Mouse (Mus musculus): Measurements from ENCODE around the gene Pdxp. TPM values are rescaled to one million over a fixed set of nuclear protein-coding genes. Genes with fewer than 3 reads are reported as not detected.

The Pdxp gene
- 32.6 and 33.8 TPM in 2 replicates for polyA plus RNA-seq (2014; fragmentation: Nextera tagmentation; extraction: Ambion mirVana)

DNA sequence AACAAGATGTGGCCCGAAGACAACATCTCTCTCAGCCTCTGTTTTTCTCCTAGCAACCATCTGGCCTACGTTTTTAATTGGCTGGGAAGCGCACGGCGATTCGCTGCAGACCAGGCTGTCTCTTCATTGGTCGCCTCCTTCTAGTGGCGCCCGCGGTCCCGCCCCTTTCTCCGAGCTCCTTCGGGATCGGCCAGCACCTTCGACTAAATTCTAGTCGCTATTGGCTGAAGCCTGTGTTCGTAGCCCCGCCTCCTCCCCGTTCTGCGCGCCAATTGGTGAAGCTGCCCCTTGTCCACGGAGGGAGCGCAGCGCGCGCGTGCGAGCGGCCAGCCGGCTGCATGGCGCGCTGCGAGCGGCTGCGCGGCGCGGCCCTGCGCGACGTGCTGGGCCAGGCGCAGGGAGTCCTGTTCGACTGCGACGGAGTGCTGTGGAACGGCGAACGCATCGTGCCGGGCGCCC is at the start of gene Pdxp:
Pdxp (plus strand) TSS at position 288 of the 459 bp plus-strand sequence.
- DNase-seq (ENCODE audit: low spot score, missing footprints): peak; percentile 99
- peak within 1 kb of the TSS; percentile 60 for H3K4me3 ChIP-seq (ENCODE audit: low read depth, low read length)
- peak; percentile 94 for ATAC-seq (ENCODE audit: low FRiP score)
- H3K36me3 ChIP-seq (ENCODE audit: control insufficient read depth, insufficient read depth, low read length): peaks cover 4% of the 10 kb centered on the region; the same call in 1 of the 2 replicates
- H3K27me3 ChIP-seq (ENCODE audit: control insufficient read depth, insufficient read depth, low read length): no peaks in the 10 kb centered on the region
- peaks cover 23% of the 10 kb centered on the region for H3K4me1 ChIP-seq (ENCODE audit: control insufficient read depth, insufficient read depth, low read length)
- H3K27ac ChIP-seq (ENCODE audit: low read depth, low read length): peak within 1 kb of the TSS; percentile 84
- H3K4me2 ChIP-seq: peak within 1 kb of the TSS; percentile 90
- H3K9ac ChIP-seq (ENCODE audit: low read length): peak within 1 kb of the TSS; percentile 70
- WGBS: under 1% methylated on average over 51 of the region's 51 CpGs
- H3K9me3 ChIP-seq (ENCODE audit: control insufficient read depth, low read length): no peaks in the 10 kb centered on the region

DNA sequence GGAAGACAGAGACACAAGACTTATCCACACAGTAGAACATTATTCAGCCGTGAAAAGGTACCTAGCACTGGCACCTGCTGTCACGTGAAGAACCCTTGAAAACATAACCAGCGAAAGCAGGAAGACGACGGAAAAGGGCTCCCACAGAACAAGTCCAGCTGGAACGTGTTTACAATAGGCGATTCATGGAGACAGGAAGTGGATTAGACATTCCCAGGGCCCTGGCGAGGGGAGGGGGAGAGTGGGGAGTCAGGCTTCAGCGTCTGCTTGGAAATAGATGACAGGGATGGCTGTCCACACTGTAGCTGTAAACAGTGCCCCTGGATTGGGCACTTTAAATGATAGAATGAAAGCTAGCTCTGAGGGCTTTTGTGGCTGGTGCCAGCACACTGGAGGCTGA is 45.3 kb upstream of the Pdxp start:
- ATAC-seq (ENCODE audit: low FRiP score) (peak; percentile 42; the same call in 1 of the 2 replicates), DNase-seq (ENCODE audit: low spot score, missing footprints) (peak; percentile 88)
- no peak overlapping the region for H3K4me2 ChIP-seq
- H3K4me3 ChIP-seq (ENCODE audit: low read depth, low read length): no peak overlapping the region
- H3K4me1 ChIP-seq (ENCODE audit: control insufficient read depth, insufficient read depth, low read length): peaks cover 8% of the 10 kb centered on the region; the same call in 1 of the 2 replicates
- H3K27ac ChIP-seq (ENCODE audit: low read depth, low read length): peak overlapping the region; percentile 7
- no peak overlapping the region for H3K9ac ChIP-seq (ENCODE audit: low read length)
- WGBS: 38% methylated on average over 9 of the region's 9 CpGs
- no peaks in the 10 kb centered on the region for H3K27me3 ChIP-seq (ENCODE audit: control insufficient read depth, insufficient read depth, low read length)
- H3K9me3 ChIP-seq (ENCODE audit: control insufficient read depth, low read length): no peaks in the 10 kb centered on the region
- H3K36me3 ChIP-seq (ENCODE audit: control insufficient read depth, insufficient read depth, low read length): no peaks in the 10 kb centered on the region

DNA sequence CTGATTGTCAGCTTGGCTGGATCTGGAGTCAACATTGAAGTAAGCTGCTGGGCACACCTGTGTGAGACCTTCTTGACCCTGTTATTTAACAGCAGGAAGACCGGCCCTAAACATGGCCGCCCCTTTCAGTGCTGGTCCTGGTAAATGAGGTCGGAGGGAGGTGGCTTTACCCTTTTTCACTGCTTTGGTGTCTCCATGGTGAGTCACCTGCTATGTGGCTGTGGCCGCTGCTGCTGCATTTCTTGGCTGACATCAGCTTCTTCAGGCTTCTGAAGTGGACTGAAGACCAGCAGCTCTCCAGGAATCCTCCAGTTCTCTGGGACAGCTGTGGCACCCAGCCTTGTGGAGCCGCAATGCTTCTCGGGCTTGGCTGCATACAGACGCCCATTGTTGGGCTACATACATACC is 44.9 kb upstream of the Pdxp start:
- no peak for DNase-seq (ENCODE audit: low spot score, missing footprints)
- Histone ChIP-seq H3K4me2 (no peak overlapping the region), H3K27me3 (ENCODE audit: control insufficient read depth, insufficient read depth, low read length) (no peaks in the 10 kb centered on the region), H3K36me3 (ENCODE audit: control insufficient read depth, insufficient read depth, low read length) (no peaks in the 10 kb centered on the region), H3K4me1 (ENCODE audit: control insufficient read depth, insufficient read depth, low read length) (peaks cover 8% of the 10 kb centered on the region; the same call in 1 of the 2 replicates), H3K4me3 (ENCODE audit: low read depth, low read length) (no peak overlapping the region), H3K9me3 (ENCODE audit: control insufficient read depth, low read length) (no peaks in the 10 kb centered on the region), H3K27ac (ENCODE audit: low read depth, low read length) (peak overlapping the region; percentile 7), H3K9ac (ENCODE audit: low read length) (no peak overlapping the region)
- WGBS: 56% methylated on average over 7 of the region's 7 CpGs
- ATAC-seq (ENCODE audit: low FRiP score): peak; percentile 44; the same call in 1 of the 2 replicates

DNA sequence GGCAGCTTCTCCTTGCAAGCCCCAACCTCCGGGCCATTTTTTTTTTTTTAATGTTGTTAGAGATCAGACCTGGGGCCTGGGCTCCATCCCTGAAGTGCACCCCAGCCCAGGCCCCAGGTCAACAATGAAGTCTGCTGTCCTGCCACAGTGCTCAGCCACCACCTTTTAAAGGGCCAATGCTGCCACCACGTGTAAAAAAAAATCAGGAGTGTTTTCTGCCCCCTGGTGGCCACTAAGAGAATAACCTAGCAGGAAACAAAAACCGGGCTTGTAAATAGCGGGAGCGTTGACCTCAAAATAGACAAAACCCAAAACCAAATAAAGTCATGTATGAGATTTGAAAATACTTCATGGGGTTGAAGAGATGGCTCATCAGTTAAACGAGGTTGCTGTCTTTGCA is 43.9 kb upstream of the Pdxp start:
- peaks cover 10% of the 10 kb centered on the region; the same call in 1 of the 2 replicates for H3K4me1 ChIP-seq (ENCODE audit: control insufficient read depth, insufficient read depth, low read length)
- H3K4me2 ChIP-seq: no peak overlapping the region
- no peak overlapping the region for H3K27ac ChIP-seq (ENCODE audit: low read depth, low read length)
- H3K27me3 ChIP-seq (ENCODE audit: control insufficient read depth, insufficient read depth, low read length): no peaks in the 10 kb centered on the region
- no peak overlapping the region for H3K9ac ChIP-seq (ENCODE audit: low read length)
- H3K9me3 ChIP-seq (ENCODE audit: control insufficient read depth, low read length): no peaks in the 10 kb centered on the region
- ATAC-seq (ENCODE audit: low FRiP score) (no peak), DNase-seq (ENCODE audit: low spot score, missing footprints) (peak; percentile 86)
- H3K36me3 ChIP-seq (ENCODE audit: control insufficient read depth, insufficient read depth, low read length): no peaks in the 10 kb centered on the region
- WGBS: 26% methylated on average over 6 of the region's 6 CpGs
- no peak overlapping the region for H3K4me3 ChIP-seq (ENCODE audit: low read depth, low read length)

DNA sequence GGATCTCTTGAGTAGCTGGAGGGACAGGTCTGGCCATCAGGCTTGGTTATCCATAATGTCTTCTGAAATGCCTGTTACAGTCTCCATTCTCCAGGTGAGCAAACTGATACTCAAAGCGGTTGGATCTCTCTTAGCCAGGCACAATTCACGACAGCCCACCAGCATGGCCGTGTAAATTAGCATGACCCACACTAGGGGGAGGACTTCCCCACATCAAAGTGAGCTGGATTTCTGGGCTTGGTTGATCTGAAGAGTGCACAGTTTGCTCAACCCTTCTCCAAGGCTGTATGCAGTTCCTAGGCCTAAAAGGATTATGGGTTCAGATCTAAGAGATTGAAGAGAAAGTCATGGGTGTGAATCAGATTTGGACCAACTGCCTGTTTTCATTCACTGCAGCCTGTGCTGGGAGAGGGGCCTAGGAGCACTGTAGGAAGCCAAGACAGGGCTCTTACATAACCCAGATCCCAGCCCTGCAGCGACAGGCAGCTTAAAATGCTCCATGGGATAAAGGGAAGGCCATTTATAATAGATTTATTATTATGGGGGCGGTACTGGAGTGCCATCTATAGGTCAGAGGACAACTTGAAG is 41.6 kb upstream of the Pdxp start:
- DNase-seq (ENCODE audit: low spot score, missing footprints) (no peak), ATAC-seq (ENCODE audit: low FRiP score) (no peak)
- no peak overlapping the region for H3K27ac ChIP-seq (ENCODE audit: low read depth, low read length)
- peaks cover 19% of the 10 kb centered on the region for H3K4me1 ChIP-seq (ENCODE audit: control insufficient read depth, insufficient read depth, low read length)
- H3K4me2 ChIP-seq: no peak overlapping the region
- no peaks in the 10 kb centered on the region for H3K27me3 ChIP-seq (ENCODE audit: control insufficient read depth, insufficient read depth, low read length)
- 52% methylated on average over 5 of the region's 5 CpGs for WGBS
- no peak overlapping the region for H3K9ac ChIP-seq (ENCODE audit: low read length)
- no peaks in the 10 kb centered on the region for H3K9me3 ChIP-seq (ENCODE audit: control insufficient read depth, low read length)
- H3K4me3 ChIP-seq (ENCODE audit: low read depth, low read length): no peak overlapping the region
- H3K36me3 ChIP-seq (ENCODE audit: control insufficient read depth, insufficient read depth, low read length): no peaks in the 10 kb centered on the region

DNA sequence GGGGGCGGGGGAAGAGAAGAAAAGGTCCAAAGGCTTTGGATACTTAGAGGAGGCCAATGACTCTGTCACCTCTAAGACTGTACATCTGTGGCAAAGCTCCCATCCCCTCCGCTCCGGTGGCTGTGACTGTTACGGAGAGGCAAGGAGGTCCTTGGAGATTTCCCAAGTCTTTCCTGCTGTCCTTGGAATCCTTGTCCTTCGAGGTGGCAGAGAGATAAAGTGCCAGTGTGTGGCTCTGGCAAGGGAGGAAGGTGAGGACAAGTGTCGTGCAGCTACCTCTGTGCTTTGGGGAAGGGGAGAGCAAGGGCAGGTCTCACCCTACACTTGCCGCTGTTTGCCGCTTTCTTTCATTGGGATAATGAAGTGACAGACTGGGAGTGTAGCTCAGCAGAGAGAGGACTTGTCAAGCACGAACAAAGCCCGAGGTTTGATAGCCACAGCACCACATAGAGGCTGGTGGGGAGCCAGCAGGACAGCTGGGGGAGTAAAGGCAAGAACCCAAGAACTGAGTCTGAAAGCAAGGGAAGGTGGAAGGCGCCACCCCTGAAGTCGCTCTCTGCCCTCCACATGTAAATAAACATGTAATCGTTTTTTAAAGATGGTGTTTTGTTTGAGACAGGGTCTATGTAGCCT is 39.8 kb upstream of the Pdxp start:
- DNase-seq (ENCODE audit: low spot score, missing footprints): no peak
- Histone ChIP-seq H3K36me3 (ENCODE audit: control insufficient read depth, insufficient read depth, low read length) (no peaks in the 10 kb centered on the region), H3K27ac (ENCODE audit: low read depth, low read length) (no peak overlapping the region), H3K4me1 (ENCODE audit: control insufficient read depth, insufficient read depth, low read length) (peaks cover 16% of the 10 kb centered on the region), H3K9me3 (ENCODE audit: control insufficient read depth, low read length) (no peaks in the 10 kb centered on the region), H3K9ac (ENCODE audit: low read length) (no peak overlapping the region), H3K27me3 (ENCODE audit: control insufficient read depth, insufficient read depth, low read length) (no peaks in the 10 kb centered on the region), H3K4me2 (no peak overlapping the region), H3K4me3 (ENCODE audit: low read depth, low read length) (no peak overlapping the region)
- no peak for ATAC-seq (ENCODE audit: low FRiP score)
- WGBS: 55% methylated on average over 13 of the region's 13 CpGs

DNA sequence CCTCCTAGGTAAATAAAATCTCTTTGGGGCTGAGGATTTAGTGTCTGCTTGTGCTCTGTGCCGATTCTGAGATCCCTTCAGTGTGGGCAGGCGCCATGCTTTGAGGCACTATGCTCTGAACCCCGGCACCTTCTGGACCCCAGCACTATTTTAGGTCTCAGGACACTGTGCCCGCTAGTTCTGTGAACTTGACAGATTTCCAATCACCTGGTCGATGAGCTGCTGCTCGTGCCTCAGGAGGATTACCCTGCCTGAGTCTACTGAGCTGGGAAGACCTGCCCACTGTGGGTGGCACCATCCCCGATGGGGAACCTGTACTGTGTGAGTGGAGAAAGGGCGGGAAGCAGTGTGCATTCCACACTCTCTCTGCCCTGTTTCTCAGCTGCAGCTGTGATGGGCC is 38.7 kb upstream of the Pdxp start:
- Histone ChIP-seq H3K4me3 (ENCODE audit: low read depth, low read length) (no peak overlapping the region), H3K4me1 (ENCODE audit: control insufficient read depth, insufficient read depth, low read length) (peaks cover 19% of the 10 kb centered on the region), H3K27me3 (ENCODE audit: control insufficient read depth, insufficient read depth, low read length) (no peaks in the 10 kb centered on the region), H3K27ac (ENCODE audit: low read depth, low read length) (no peak overlapping the region), H3K36me3 (ENCODE audit: control insufficient read depth, insufficient read depth, low read length) (no peaks in the 10 kb centered on the region), H3K9ac (ENCODE audit: low read length) (no peak overlapping the region), H3K9me3 (ENCODE audit: control insufficient read depth, low read length) (no peaks in the 10 kb centered on the region), H3K4me2 (no peak overlapping the region)
- 76% methylated on average over 8 of the region's 8 CpGs for WGBS
- DNase-seq (ENCODE audit: low spot score, missing footprints) (no peak), ATAC-seq (ENCODE audit: low FRiP score) (no peak)

DNA sequence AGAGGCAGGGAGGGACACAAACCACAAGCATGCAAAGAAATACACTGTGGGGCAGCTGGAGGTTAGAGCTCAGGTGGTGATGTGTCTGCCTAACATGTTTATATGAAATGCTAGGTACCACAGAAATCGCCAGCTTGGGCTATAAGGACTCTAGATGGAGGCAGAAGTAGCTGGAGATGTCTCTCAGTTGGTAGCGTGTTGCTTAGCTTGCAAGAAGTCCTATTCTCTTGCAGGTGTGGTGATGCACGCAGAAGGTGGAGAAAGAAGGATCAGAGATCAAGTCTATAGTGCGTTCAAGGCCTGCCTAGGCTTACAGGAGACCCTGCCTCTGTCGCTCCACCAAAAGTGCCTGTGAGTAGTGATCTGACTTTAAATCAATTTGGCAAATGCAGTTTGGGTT is 38.2 kb upstream of the Pdxp start:
- Histone ChIP-seq H3K36me3 (ENCODE audit: control insufficient read depth, insufficient read depth, low read length) (no peaks in the 10 kb centered on the region), H3K9me3 (ENCODE audit: control insufficient read depth, low read length) (no peaks in the 10 kb centered on the region), H3K4me3 (ENCODE audit: low read depth, low read length) (no peak overlapping the region), H3K4me1 (ENCODE audit: control insufficient read depth, insufficient read depth, low read length) (peaks cover 19% of the 10 kb centered on the region), H3K27ac (ENCODE audit: low read depth, low read length) (no peak overlapping the region), H3K4me2 (no peak overlapping the region), H3K9ac (ENCODE audit: low read length) (0 out of 2 replicates have a peak overlapping the region, but pooled peaks have one; percentile 88), H3K27me3 (ENCODE audit: control insufficient read depth, insufficient read depth, low read length) (no peaks in the 10 kb centered on the region)
- DNase-seq (ENCODE audit: low spot score, missing footprints) (no peak), ATAC-seq (ENCODE audit: low FRiP score) (no peak)
- WGBS: 86% methylated on average over 5 of the region's 5 CpGs

DNA sequence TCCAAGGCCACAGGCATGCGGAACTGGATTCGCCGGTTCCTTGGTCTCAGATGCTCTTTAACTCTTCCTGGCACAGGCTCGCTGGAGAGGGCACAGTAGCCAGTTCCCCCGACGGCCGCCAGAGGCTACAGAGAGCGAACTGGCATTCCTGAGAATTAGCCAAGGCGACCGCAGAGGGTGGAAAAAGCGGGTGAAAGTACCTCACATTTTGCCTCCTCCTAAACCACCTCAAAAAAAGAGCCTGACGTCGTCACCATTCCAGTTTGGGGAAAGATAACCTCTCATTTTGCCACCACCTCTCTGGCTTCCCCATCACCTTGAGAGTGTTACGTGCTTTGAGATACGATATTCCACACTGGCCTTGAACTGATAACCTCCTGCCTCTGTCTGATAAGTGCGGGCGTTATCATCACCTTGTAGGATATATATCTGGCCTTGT is 37.4 kb upstream of the Pdxp start:
- H3K4me2 ChIP-seq: peak overlapping the region; percentile 84
- peak overlapping the region; percentile 88 for H3K9ac ChIP-seq (ENCODE audit: low read length)
- H3K4me1 ChIP-seq (ENCODE audit: control insufficient read depth, insufficient read depth, low read length): peaks cover 19% of the 10 kb centered on the region
- no peaks in the 10 kb centered on the region for H3K9me3 ChIP-seq (ENCODE audit: control insufficient read depth, low read length)
- H3K4me3 ChIP-seq (ENCODE audit: low read depth, low read length): peak overlapping the region; percentile 75
- no peaks in the 10 kb centered on the region for H3K27me3 ChIP-seq (ENCODE audit: control insufficient read depth, insufficient read depth, low read length)
- no peak for ATAC-seq (ENCODE audit: low FRiP score)
- peaks cover 4% of the 10 kb centered on the region; the same call in 1 of the 2 replicates for H3K36me3 ChIP-seq (ENCODE audit: control insufficient read depth, insufficient read depth, low read length)
- peak overlapping the region; percentile 98 for H3K27ac ChIP-seq (ENCODE audit: low read depth, low read length)
- 4% methylated on average over 17 of the region's 17 CpGs for whole genome bisulfite sequencing
- DNase-seq (ENCODE audit: low spot score, missing footprints): peak; percentile 98
